8 mouse cellular contexts compared by ENCODE assay signal in the genomic region with DNA sequence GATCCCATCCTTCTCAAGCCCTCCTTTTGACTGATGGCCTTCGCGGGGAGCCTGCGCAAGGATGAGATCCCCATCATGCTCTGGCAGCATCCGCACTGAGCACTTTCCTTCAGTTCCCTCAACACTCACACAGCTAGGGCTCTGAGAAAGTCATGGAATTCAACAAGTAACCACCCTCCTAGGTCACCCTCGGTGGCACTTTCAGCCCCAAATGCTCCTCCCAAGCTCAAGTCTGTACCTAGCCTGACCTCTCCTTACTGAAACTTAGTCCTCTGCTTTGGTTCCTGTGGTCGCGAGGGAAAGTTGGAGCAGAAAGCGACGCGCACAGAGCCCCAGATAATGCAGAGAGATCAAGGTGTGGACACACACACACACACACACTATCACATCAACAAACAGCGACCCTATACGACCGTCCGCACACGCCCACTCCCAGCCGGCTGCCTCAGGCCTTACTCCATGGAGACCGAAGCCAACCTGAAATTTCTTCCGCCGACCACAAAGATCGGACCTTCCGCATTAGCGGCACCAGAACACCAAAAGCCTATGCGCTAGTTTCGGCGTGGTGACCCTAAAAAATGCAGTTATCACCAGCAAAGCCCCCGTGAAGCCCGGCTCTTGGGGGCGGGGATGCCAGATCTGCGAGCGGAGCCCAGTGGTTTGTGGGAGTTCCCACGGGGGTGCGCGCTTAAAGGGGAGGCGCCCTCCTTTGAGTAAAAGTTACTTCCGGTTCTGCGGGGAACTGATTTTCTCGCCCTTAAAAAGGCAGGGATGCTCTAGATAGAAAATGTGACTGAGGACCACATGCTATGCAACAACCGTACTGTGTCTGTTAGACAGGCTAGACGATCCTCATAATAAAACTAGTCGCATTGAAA. TPM values are rescaled to one million over a fixed set of nuclear protein-coding genes. Genes with fewer than 3 reads are reported as not detected.
DNase-seq lines count a peak whose midpoint lies in the region; ATAC-seq lines count a peak whose summit lies in the region.

A gene (minus strand): TSS at position 643 of the 878 bp plus-strand sequence.

- peak; percentile 88 for DNase-seq in Muller cell, postnatal 12 days (ENCODE audit: inconsistent ontology term)
- peak; percentile 46 for DNase-seq in cerebellum, adult 11-12 months
- peak; percentile 64 for DNase-seq in forelimb bud, embryonic 11.5 days (ENCODE audit: low read depth, low spot score)
- peak; percentile 55 to 72 for DNase-seq in layer of hippocampus, postnatal 10 days (ENCODE audit: low spot score in 2 of 2)
- DNase-seq in lung, postnatal 25 days (ENCODE audit: low spot score) = peak; percentile 55
- peak; percentile 82 for DNase-seq in retina, embryonic 14.5 days (ENCODE audit: low spot score)
- DNase-seq in thymus, postnatal 36 days = peak; percentile 52 to 63

- peak; percentile 82 to 86 for ATAC-seq in hematopoietic stem cell, adult 5-6 weeks (replicated peaks in 1 of 2; ENCODE audit: insufficient read depth in 1 of 2, low FRiP score in 2 of 2, low TSS enrichment in 1 of 2, low read depth in 1 of 2, poor library complexity in 2 of 2, severe bottlenecking in 2 of 2)

RNA-seq across cellular contexts. Expression of the gene that starts here (rescaled TPM):
- total RNA-seq in hematopoietic stem cell, adult 5-6 weeks (2017) = 10.1 and 15.3 TPM in 2 replicates
- 10 to 100 TPM; 12.3 to 18.2 TPM for total RNA-seq in layer of hippocampus, postnatal 10 days (2021)

Comparison
In these comparisons a context has a peak if more than half of its experiments do, and no peak if none do; other contexts are left out.
1. Peak in every context shown above with its lines: DNase-seq and ATAC-seq.